Mouse (Mus musculus) limb, embryonic 13.5 days (tissue): ENCODE data around the gene Speer4c. TPM values are rescaled to one million over a fixed set of nuclear protein-coding genes. Genes with fewer than 3 reads are reported as not detected.
A peak's percentile ranks its signal among the peaks of the same experiment; 100 is the strongest.
"Not testable (repeated sequence)": the region's sequence is repeated elsewhere in the genome, so short reads cannot be mapped to it uniquely, and the experiment has no call there.

Experiments used
- ATAC-seq: fragments of 200-750 bp; cut with Nextera tagmentation; 2 replicates; pipeline ENCODE4 v1.8.0; 2017; ENCODE audit warnings: low read depth, moderate number of reproducible peaks, moderate TSS enrichment; ENCODE audit not compliant: low FRiP score
- H3K27ac ChIP-seq: fragments of 300-500 bp; sonication (generic); 2 replicates; pipeline ENCODE4 v1.5.1; 2015; ENCODE audit warnings: inconsistent platforms, mild to moderate bottlenecking, moderate library complexity
- H3K27me3 ChIP-seq: fragments of 300-500 bp; sonication (generic); 2 replicates; pipeline ENCODE4 v1.6.1; 2015; ENCODE audit warnings: mild to moderate bottlenecking, inconsistent platforms
- H3K36me3 ChIP-seq: fragments of 300-500 bp; sonication (generic); 2 replicates; pipeline ENCODE4 v1.6.1; 2015; ENCODE audit warnings: inconsistent platforms, mild to moderate bottlenecking, moderate library complexity
- H3K4me1 ChIP-seq: fragments of 300-500 bp; sonication (generic); 2 replicates; pipeline ENCODE4 v1.6.1; 2015; ENCODE audit warnings: inconsistent platforms
- H3K4me2 ChIP-seq: fragments of 300-500 bp; sonication (generic); replicated peaks from 2 replicates; pipeline ENCODE4 v1.6.1; 2015; ENCODE audit warnings: inconsistent platforms, mild to moderate bottlenecking, moderate library complexity
- H3K4me3 ChIP-seq: fragments of 300-500 bp; sonication (generic); 2 replicates; pipeline ENCODE4 v1.5.1; 2015; ENCODE audit warnings: moderate library complexity, mild to moderate bottlenecking, inconsistent platforms
- H3K9ac ChIP-seq: fragments of 300-500 bp; sonication (generic); 2 replicates; pipeline ENCODE4 v1.6.1; 2015; ENCODE audit warnings: mild to moderate bottlenecking, inconsistent platforms
- H3K9me3 ChIP-seq: fragments of 300-500 bp; sonication (generic); 2 replicates; pipeline ENCODE4 v1.6.1; 2016; ENCODE audit warnings: inconsistent platforms
- WGBS: fragments of 180-500 bp; shearing (Covaris S2); methylation state at CpG from one replicate; pipeline ENCODE4 v1.1.7; 2015; 5-methylcytosine and 5-hydroxymethylcytosine counted together
- polyA plus RNA-seq: library from polyadenylated mRNA; unstranded; fragments of >200 nt; fragmentation: Nextera tagmentation; extraction: Ambion mirVana; gene quantifications from 2 replicates; pipeline ENCODE4 v1.2.1, GENCODE M21; 2015

Gene Speer4c
- not detected in 2 replicates for polyA plus RNA-seq

- not testable (repeated sequence) for ATAC-seq, H3K36me3 ChIP-seq
These were observed at the start of gene Speer4c for GRCm38 (mm10) chr5:15714171-15714570. Speer4c (minus strand) TSS chr5:15714271.

GRCm38 (mm10) chr5:15747478-15748255 lies 33.6 kb upstream of the Speer4c start:
- Histone ChIP-seq H3K4me1 (no peaks in the 10 kb centered on the region), H3K36me3 (no peaks in the 10 kb centered on the region), H3K27me3 (no peaks in the 10 kb centered on the region), H3K27ac (peak overlapping the region; percentile 44; the same call in 1 of the 2 replicates), H3K4me2 (no peak overlapping the region), H3K4me3 (no peak overlapping the region), H3K9ac (no peak overlapping the region), H3K9me3 (no peaks in the 10 kb centered on the region)
- peak; percentile 90 for ATAC-seq
- WGBS: 22% methylated on average over 4 of the region's 4 CpGs

More at GRCm38 (mm10) chr5:15714171-15714570, at the start of gene Speer4c:
- H3K4me2 ChIP-seq, H3K27ac ChIP-seq, H3K27me3 ChIP-seq, H3K9ac ChIP-seq, H3K4me1 ChIP-seq, H3K9me3 ChIP-seq, H3K4me3 ChIP-seq: not testable (repeated sequence)

GRCm38 (mm10) chr5:15734097-15734867 lies 20.2 kb upstream of the Speer4c start:
- ATAC-seq: peak; percentile 59; the same call in 1 of the 2 replicates
- no peaks in the 10 kb centered on the region for H3K27me3 ChIP-seq

GRCm38 (mm10) chr5:15702891-15703290 lies 11.2 kb downstream of the Speer4c start:
- not testable (repeated sequence) for H3K9ac ChIP-seq, H3K4me1 ChIP-seq, H3K9me3 ChIP-seq, H3K36me3 ChIP-seq, H3K4me3 ChIP-seq, H3K27ac ChIP-seq, H3K4me2 ChIP-seq, ATAC-seq, H3K27me3 ChIP-seq
- 24% methylated on average over 5 of the region's 5 CpGs for WGBS

More at GRCm38 (mm10) chr5:15734097-15734867, 20.2 kb upstream of the Speer4c start:
- Histone ChIP-seq H3K4me1 (no peaks in the 10 kb centered on the region; the same call in 1 of the 2 replicates), H3K9ac (no peak overlapping the region), H3K4me2 (no peak overlapping the region), H3K27ac (no peak overlapping the region), H3K4me3 (no peak overlapping the region), H3K9me3 (no peaks in the 10 kb centered on the region), H3K36me3 (no peaks in the 10 kb centered on the region)
- 56% methylated on average over 3 of the region's 3 CpGs for WGBS

- not testable (repeated sequence) for H3K36me3 ChIP-seq, H3K27me3 ChIP-seq, H3K4me1 ChIP-seq, H3K9me3 ChIP-seq, H3K27ac ChIP-seq, H3K9ac ChIP-seq, H3K4me3 ChIP-seq, H3K4me2 ChIP-seq
- 39% methylated on average over 2 of the region's 2 CpGs for WGBS
- peak; percentile 57; the same call in 1 of the 2 replicates for ATAC-seq
These were observed 16.4 kb downstream of the Speer4c start for GRCm38 (mm10) chr5:15697719-15698118.

- H3K27ac ChIP-seq, H3K9ac ChIP-seq, ATAC-seq, H3K36me3 ChIP-seq, H3K27me3 ChIP-seq, H3K4me3 ChIP-seq, H3K4me1 ChIP-seq, H3K4me2 ChIP-seq: not testable (repeated sequence)
- WGBS: 87% methylated on average over 4 of the region's 4 CpGs
- H3K9me3 ChIP-seq: peaks cover 20% of the 10 kb centered on the region
These were observed 22.2 kb downstream of the Speer4c start for GRCm38 (mm10) chr5:15691849-15692248.

GRCm38 (mm10) chr5:15690822-15691221 lies 23.2 kb downstream of the Speer4c start:
- not testable (repeated sequence) for H3K36me3 ChIP-seq, H3K27ac ChIP-seq, H3K27me3 ChIP-seq, H3K4me3 ChIP-seq, H3K4me1 ChIP-seq, H3K9ac ChIP-seq, H3K4me2 ChIP-seq
- 78% methylated on average over 4 of the region's 4 CpGs for WGBS
- H3K9me3 ChIP-seq: peaks cover 23% of the 10 kb centered on the region
- 0 out of 2 replicates have a peak, but pooled peaks have one; percentile 10 for ATAC-seq

- not testable (repeated sequence) for H3K4me3 ChIP-seq, H3K9ac ChIP-seq, H3K27me3 ChIP-seq, H3K36me3 ChIP-seq, H3K4me1 ChIP-seq, H3K4me2 ChIP-seq, H3K27ac ChIP-seq
- peak; percentile 81 for ATAC-seq
- peaks cover 23% of the 10 kb centered on the region for H3K9me3 ChIP-seq
- WGBS: 72% methylated on average over 6 of the region's 6 CpGs
These were observed 24.3 kb downstream of the Speer4c start for GRCm38 (mm10) chr5:15689659-15690213.

- WGBS: 66% methylated on average over 4 of the region's 4 CpGs
- peak; percentile 81 for ATAC-seq
These were observed 25.0 kb downstream of the Speer4c start for GRCm38 (mm10) chr5:15688874-15689658.

GRCm38 (mm10) chr5:15681301-15682035 lies 32.6 kb downstream of the Speer4c start:
- not testable (repeated sequence) for H3K36me3 ChIP-seq, H3K27me3 ChIP-seq, H3K4me2 ChIP-seq, H3K27ac ChIP-seq, H3K4me1 ChIP-seq, H3K9ac ChIP-seq, H3K4me3 ChIP-seq
- 78% methylated on average over 8 of the region's 10 CpGs for WGBS
- peaks cover 14% of the 10 kb centered on the region for H3K9me3 ChIP-seq
- ATAC-seq: peak; percentile 75

More at GRCm38 (mm10) chr5:15688874-15689658, 25.0 kb downstream of the Speer4c start:
- not testable (repeated sequence) for H3K4me1 ChIP-seq, H3K4me2 ChIP-seq, H3K36me3 ChIP-seq, H3K4me3 ChIP-seq, H3K27me3 ChIP-seq, H3K27ac ChIP-seq, H3K9ac ChIP-seq
- peaks cover 23% of the 10 kb centered on the region for H3K9me3 ChIP-seq
